Mouse (Mus musculus) lung, adult 18-20 months (tissue): ENCODE results near the gene Svep1.

Experiments used
- DNase-seq, 2 experiments: peaks; one replicate each; pipeline ENCODE4 v3.0.0; 2022; ENCODE audit warnings: mixed read lengths in 2 of 2

The Svep1 gene

DNA sequence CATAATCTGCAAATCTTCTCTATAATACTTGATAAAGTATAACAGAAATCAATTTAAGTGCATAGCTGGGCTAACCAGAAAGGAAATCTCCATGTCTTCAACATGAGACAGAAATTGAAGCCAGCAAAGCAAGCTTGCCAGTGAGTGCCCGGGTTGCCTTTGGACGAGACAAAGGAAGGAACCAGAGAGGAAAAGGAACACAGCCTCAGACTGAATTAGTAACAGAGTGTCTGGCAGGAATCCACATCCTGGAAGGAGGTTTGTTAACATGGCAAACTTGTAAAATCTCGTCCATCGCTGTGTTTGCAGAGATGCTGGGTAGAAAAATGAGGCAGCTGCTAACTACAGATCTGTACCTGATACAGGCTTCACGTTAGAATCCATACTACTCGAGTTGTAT is 128.7 kb downstream of the Svep1 start:
- no peak for DNase-seq

DNA sequence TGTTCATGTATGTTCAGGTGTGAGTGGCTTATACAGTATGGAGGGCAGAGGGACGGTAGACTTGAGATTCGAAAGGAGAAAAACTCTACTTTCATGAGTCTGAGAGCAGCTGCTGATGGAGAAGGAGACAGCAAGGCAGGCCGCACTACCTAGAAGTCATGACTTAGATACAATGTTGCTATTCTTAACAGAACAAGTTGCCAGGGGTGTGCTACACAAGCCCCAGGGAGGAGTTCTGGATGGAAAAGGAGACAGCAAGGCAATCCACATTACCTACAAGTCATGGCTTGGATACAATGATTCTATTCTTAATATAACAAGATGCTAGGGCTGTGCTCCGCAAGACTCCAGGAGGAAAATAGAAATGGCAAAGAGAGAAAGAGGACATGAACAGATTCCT is 129.1 kb downstream of the Svep1 start:
- no peak for DNase-seq

DNA sequence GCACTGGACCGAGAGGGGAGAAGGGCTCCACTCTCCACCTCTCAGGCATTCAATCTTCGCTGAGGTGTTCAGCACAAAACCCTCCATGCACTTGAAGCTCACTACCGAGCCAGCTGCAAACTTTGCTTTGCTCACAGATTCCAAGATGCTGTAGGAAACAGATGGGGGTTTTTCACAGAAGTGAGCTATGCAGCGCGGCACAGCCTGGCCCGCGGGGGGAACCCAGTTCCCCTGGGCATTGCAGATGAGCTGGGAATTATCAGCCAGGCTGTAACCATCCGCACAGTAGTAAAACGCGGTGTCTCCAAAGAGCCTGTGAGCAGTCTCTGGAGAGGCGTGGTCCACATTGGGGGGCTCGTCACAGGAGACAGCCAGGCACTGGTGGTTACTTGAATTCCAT is 133.8 kb downstream of the Svep1 start:
- DNase-seq = no peak

DNA sequence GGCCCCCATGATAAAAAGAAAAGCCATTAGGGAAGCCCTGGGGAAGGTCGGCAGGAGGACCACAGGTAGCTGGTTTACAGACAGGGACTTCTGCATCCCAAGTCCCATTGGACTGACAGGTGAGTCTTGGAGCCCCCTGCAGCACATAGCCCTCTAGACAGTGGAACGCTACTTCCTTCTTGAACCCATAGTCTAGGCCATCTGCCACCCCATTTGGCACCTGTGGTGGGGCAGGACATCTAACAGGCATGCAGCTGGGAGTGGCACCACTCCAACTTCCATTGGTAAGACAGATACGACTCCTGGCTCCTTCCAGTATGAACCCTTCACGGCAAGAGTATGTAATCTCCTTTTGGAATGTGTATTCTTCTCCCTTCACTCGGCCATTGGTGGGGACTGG is 137.8 kb downstream of the Svep1 start:
- DNase-seq = no peak

DNA sequence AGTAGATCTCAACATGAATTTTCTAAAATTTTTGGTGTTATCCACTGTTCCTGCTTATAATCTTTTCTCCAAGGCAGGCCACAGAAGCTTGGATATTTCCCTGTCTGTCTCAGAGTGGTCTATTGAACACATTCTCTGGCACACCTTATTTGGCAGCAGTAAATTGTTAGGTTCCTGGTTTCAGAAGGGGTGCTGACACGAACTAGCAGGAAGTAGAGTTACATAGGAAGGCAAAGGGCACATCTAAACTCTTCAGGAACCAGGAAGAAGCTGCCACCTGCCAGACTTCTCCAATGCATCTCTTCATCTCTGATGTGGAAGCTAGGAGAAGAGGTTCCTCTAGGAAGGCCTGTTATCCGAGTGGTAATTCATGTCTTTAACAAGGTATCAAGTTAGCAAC is 141.9 kb downstream of the Svep1 start:
- DNase-seq = no peak

DNA sequence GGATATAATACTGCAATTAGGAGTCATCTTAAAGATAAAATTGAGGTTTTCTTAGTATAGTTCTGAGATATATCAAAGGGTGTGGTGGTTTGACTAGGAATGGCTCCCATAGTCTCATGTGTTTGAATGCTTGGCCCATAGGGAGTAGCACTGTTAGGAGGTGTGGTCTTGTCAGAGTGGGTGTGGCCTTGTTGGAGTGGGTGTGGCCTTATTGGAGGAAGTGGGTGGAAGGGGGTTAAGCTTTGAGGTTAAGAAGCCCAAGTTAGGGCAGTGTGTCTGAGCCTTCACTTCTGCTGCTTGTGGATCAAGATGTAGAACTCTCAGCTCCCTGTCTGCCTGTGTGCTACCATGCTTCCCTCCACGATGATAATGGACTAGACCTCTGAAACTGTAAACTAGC is 143.7 kb downstream of the Svep1 start:
- DNase-seq = no peak

DNA sequence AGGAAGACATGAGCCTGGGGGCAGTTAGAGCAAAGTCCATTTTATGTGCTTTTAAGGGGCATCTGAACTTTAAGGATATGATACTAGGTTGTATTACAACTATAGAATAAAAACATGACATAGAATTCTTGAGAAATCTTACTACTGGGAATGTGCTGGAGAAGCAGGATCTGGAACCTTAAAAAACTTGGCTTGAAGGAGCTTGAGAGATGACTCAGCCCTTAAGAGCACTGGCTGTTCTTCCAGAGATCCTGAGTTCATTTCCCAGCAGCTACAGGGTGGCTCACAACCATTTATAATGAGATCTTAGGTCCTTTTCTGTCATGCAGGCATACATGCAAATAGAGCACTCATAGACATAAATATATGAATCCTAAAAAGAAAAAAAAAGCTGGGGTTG is 151.0 kb downstream of the Svep1 start:
- no peak for DNase-seq

DNA sequence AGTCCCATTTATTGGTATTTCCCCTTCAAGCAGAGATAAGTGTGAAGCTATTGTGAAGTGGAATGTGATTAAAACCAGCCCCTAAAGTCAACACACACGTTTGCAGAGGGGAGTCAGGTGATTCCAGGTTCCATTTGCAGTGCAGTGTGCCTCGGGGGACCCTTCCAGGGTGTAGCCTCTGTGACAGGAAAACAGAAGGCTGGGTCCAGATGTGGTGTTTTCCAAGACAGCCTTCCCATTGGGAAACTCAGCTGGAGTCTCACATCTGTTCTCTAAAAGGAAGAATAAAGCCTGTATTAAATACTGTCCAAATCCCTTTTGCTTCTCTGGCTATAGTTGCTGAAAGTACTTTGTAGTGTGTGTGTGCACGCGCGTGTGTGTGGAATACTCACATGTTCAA is 152.2 kb downstream of the Svep1 start:
- no peak for DNase-seq

DNA sequence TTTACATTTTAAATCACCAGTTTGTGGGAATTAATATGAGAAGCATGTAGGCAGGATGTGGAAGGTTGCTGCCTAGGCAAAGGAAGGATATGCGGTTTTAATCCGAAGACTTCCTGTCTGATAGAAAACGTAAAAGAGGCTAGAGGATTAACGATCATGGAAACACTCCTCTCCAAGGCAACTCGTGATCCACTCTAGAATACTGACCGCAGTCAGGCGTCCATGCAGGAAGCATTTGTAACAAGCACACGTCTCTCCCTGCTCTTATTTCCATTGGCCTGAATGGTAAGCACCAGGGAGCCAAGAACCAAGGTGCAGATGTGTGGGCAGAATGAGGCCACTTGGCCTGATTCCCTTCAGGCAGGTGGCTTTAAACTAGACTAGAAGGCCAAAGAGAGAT is 155.9 kb downstream of the Svep1 start:
- DNase-seq = no peak

DNA sequence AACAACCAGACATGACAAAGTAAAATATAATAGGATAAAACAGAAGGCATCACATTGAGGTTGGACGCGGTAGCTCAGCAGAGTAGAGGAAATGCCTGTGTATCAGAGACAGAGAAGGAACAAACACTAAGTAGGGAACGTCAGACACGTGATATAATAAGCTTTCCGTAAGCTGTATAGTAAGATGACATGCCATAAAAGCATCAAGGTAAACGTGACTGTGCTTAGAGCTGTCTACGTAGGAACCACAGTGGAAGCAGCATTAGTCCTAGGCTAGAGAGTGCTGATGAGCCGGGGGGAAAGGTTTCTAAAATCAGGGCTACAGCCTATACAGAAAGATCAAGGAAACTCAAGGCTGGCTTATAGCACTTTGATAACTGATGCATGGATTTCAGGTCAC is 156.4 kb downstream of the Svep1 start:
- DNase-seq = no peak

DNA sequence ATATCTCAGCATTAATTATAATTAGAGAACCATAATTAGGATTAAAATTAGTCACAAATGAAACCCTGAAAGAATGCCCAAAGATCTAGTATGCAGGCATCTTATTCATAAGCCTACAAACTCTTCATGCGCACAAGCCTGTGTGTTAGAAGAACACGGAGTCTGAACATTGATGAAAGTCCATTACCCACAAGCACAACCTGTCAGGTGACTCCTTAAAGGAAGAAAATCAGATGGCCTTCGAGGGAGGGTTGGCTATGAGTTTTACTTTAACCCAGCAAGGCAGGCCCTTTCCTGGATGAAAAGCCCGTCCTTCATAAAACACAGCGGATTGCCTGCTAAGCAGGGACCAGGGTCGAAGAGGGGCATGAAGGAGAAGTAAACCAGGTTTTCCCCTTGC is 161.8 kb downstream of the Svep1 start:
- DNase-seq = no peak

DNA sequence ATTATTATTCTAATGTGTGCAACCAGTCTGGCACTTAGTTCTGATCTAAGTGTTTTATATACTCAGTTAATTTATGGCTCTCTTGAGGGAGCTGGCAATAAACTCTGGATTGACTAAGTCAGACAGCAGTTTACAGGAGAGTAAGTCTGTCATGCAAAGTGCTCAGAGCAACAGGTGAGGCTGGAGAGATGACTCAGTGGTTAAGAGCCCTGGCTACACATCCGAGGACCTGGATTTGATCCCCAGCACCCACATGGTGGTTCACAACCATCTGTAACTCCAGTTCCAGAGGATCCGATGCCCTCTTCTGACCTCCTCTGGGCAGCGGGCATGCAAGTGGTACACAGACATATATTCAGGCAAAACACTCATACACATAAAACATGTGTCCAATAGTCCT is 162.3 kb downstream of the Svep1 start:
- DNase-seq = no peak

DNA sequence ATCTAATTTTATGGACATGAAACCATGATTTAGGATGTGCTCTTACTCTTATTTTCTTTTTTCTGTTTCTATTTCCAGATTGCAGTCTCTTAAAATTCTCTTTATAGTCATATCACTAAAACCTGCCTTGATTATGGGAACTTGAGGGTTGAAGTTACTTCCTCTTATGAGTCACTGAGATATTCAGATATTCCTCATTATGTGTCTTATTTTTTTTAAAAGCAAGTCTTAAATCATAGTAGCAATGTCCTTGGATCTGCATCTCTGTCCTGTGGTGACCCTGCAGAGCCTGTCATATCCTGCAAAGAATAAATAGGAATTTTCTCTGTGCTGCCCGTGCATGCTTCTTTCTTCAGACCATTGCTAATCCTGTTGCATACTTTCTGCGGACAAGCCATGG is 166.6 kb downstream of the Svep1 start:
- no peak for DNase-seq

DNA sequence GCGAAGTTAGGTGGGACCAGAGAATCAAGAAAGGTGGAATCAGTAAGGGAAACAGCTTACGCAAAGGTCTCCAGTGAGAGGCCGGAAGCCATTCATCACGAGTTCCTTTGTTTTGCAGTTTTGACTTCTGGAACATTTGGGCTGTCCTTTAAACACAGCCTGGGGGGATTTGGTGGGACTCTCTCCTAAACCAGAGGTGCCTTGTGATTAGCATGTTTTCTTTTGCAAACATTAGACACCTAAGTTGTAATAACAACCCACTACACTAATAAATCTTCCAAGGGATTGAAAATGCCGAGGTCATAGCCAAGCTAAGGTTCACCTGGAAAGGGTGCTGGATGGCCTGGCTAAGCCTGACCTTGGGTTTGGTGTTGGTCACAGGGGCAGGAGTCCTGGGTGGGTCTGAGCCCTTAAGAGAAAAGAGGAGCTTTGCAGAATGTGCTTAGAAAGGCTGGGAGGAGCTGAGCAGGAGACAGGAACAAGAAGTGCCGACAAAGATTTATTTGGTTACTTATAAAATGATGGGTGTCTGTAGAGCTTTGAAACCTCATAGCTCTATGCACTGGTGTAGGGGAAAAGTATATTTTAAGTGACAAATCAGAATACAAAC is 169.5 kb downstream of the Svep1 start:
- no peak for DNase-seq

DNA sequence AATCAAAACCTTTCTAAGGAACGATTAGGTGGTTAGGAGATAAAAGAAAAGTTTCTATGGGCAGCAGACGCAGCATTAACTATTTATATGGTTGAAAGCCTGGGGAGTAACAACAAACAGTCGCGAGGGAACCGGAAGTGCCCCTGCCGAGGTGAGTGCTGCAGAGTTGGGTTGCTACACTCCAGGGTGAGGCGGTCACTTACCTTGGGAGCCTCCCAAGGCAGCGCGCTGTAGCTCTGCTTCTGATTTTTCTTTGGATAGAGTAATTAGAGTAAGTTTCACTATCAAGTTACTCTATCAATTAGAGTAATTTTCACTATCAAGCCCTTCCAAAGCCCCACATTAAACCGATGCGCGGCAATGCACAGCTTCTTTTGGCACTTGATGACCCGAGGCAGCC is 172.0 kb downstream of the Svep1 start:
- DNase-seq = no peak

DNA sequence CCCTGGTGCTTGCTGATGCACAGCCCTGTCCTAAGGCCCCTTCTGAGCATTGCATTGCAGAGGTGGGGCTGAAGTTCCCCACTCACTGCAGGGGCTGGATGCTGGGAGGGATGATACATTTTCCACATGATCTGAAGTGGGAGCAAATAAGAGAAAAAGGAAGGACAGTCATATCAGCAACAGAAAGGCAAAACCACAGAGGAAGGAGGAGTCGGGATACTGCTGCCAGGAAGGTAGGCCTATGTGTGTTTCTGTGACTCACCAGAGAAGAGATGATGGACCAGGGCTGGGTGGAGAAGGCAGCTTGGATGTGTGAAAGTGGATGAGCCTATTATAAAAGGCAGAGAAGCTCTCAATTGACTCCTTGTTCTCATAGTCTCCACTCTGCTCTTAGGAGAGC is 173.9 kb downstream of the Svep1 start:
- no peak for DNase-seq

DNA sequence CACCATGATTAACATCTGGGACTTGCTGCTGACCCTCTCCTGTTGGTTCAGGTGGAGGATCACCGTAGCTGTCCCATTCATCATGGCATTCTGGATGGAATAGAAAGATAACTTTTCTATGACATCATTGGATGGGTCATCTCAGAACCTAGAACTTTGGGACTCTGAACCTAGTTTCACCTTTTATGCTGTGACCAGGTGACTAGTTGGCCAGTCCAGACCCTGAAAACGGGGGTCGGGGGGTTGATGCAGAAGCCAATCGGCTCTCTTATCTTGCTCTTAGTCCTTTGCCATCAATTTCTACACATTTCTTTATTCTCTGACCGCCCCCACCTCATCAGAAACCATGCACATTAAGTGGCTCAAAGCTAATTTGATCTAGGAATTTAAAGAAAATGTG is 197.6 kb downstream of the Svep1 start, which contains the start of gene Txndc8:
Gene Txndc8, minus strand, starts transcription at position 101 of the 400 bp plus-strand sequence.
- DNase-seq = no peak

DNA sequence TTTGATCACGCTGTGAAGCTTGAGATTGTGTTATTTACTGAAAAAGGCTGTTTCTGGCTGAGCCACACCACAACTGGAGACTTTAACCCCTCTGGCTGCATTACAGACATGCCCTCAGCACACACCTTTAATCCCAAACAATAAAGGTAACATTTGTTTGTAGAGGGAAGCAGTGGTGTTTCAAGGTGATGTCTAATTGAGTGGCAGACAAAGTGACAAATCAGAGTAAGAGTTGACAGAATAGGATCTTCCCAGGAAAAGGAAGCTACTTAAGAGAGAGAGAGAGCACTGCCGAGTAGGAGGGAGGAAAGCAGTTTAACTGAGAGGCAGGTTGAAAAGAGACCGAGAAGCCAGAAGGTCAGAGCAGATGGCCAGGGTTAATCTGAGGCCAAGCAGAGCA is 203.2 kb downstream of the Svep1 start:
- no peak for DNase-seq
